Mouse (Mus musculus): ENCODE measurements around the gene Fgfr2. TPM values are rescaled to one million over a fixed set of nuclear protein-coding genes. Genes with fewer than 3 reads are reported as not detected.

The Fgfr2 gene
- polyA plus RNA-seq, 1 experiment from 2014 or later, result 17.2 TPM

GRCm38 (mm10) chr7:133056924-133057323 is 66.2 kb downstream of the Fgfr2 start:
- no peak overlapping the region for H3K4me3 ChIP-seq
- ATAC-seq (replicated peaks; ENCODE audit: insufficient number of reproducible peaks, insufficient read depth, low FRiP score, low read depth), result no peak
- H3K9ac ChIP-seq, result no peak overlapping the region
- H3K36me3 ChIP-seq, result no peaks in the 10 kb centered on the region
- H3K27ac ChIP-seq, result no peak overlapping the region
- no peaks in the 10 kb centered on the region for H3K27me3 ChIP-seq
- peaks cover 58% of the 10 kb centered on the region for H3K4me1 ChIP-seq (replicated peaks)
- 90% methylated on average over 8 of the region's 8 CpGs for WGBS
- no peak overlapping the region for H3K4me2 ChIP-seq
- H3K9me3 ChIP-seq (replicated peaks), result no peaks in the 10 kb centered on the region

DNA sequence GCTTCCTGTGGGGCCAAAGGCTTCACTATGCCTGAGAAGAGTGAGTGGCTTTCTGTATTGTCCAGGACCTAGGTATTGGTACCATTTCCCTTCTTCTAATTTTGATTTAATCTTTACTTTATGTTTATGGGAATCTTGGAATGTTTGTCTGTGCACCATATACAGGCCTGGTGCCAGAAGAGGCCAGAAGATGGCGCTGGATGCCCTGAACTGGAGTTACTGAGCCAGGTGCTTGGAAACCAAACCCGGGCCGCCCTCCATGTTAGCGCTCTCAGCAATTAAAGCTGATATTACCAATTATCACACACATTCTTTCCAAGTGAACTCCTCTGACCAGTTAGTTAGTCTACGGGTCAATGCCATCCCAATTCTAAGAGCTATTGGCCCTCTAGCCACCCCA is 68.7 kb downstream of the Fgfr2 start:
- Histone ChIP-seq H3K4me3 (no peak overlapping the region), H3K4me1 (replicated peaks) (peaks cover 49% of the 10 kb centered on the region), H3K27ac (no peak overlapping the region), H3K9me3 (replicated peaks) (no peaks in the 10 kb centered on the region), H3K36me3 (no peaks in the 10 kb centered on the region), H3K27me3 (no peaks in the 10 kb centered on the region), H3K9ac (no peak overlapping the region), H3K4me2 (no peak overlapping the region)
- ATAC-seq (replicated peaks; ENCODE audit: insufficient number of reproducible peaks, insufficient read depth, low FRiP score, low read depth), result no peak
- WGBS, result 91% methylated on average over 5 of the region's 5 CpGs

DNA sequence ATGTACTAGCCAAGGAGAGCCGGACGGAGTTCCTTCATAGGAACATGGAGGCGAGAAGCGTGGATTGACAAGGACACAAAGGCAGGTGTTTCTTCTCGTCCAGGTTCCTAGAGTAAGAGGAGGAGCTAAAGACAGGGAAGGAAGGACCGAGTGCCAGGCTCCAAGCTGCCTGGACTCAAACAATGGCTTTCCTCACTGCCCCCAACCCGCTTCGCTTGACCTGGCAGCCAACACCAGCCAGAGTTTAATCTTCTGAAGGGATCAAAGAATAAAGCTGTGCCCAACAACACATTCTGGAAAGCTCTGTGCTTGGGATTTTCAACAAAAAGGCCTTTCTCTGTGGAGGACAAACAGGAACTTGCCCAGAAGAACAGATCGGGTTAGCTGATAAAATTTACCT is 69.4 kb downstream of the Fgfr2 start:
- Histone ChIP-seq H3K9ac (no peak overlapping the region), H3K4me3 (no peak overlapping the region), H3K36me3 (no peaks in the 10 kb centered on the region), H3K4me1 (replicated peaks) (peaks cover 44% of the 10 kb centered on the region), H3K27ac (no peak overlapping the region), H3K4me2 (no peak overlapping the region), H3K9me3 (replicated peaks) (no peaks in the 10 kb centered on the region), H3K27me3 (no peaks in the 10 kb centered on the region)
- no peak for ATAC-seq (replicated peaks; ENCODE audit: insufficient number of reproducible peaks, insufficient read depth, low FRiP score, low read depth)
- WGBS, result 83% methylated on average over 9 of the region's 9 CpGs

- H3K9ac ChIP-seq, result no peak overlapping the region
- peaks cover 41% of the 10 kb centered on the region for H3K4me1 ChIP-seq (replicated peaks)
- WGBS, result 51% methylated on average over 8 of the region's 8 CpGs
- H3K4me3 ChIP-seq, result no peak overlapping the region
- no peak overlapping the region for H3K4me2 ChIP-seq
- H3K9me3 ChIP-seq (replicated peaks), result no peaks in the 10 kb centered on the region
- no peaks in the 10 kb centered on the region for H3K36me3 ChIP-seq
- H3K27me3 ChIP-seq, result no peaks in the 10 kb centered on the region
- H3K27ac ChIP-seq, result peak overlapping the region; percentile 78
- peak; percentile 44; the same call in 1 of the 2 replicates for ATAC-seq (replicated peaks; ENCODE audit: insufficient number of reproducible peaks, insufficient read depth, low FRiP score, low read depth)
Measured at GRCm38 (mm10) chr7:133052819-133053218, 70.3 kb downstream of the Fgfr2 start.

- Histone ChIP-seq H3K27ac (no peak overlapping the region), H3K4me1 (replicated peaks) (peaks cover 39% of the 10 kb centered on the region), H3K9me3 (replicated peaks) (no peaks in the 10 kb centered on the region), H3K4me3 (no peak overlapping the region), H3K4me2 (no peak overlapping the region), H3K27me3 (no peaks in the 10 kb centered on the region), H3K9ac (no peak overlapping the region), H3K36me3 (no peaks in the 10 kb centered on the region)
- ATAC-seq (replicated peaks; ENCODE audit: insufficient number of reproducible peaks, insufficient read depth, low FRiP score, low read depth), result no peak
- WGBS, result 56% methylated on average over 6 of the region's 6 CpGs
Measured at GRCm38 (mm10) chr7:133050681-133051080, 72.5 kb downstream of the Fgfr2 start.

GRCm38 (mm10) chr7:133048085-133048630 is 75.0 kb downstream of the Fgfr2 start:
- WGBS, result 63% methylated on average over 3 of the region's 3 CpGs
- H3K27ac ChIP-seq, result no peak overlapping the region
- H3K9ac ChIP-seq, result no peak overlapping the region
- H3K4me3 ChIP-seq, result no peak overlapping the region
- no peak for ATAC-seq (replicated peaks; ENCODE audit: insufficient number of reproducible peaks, insufficient read depth, low FRiP score, low read depth)
- no peaks in the 10 kb centered on the region for H3K9me3 ChIP-seq (replicated peaks)
- H3K27me3 ChIP-seq, result no peaks in the 10 kb centered on the region
- no peaks in the 10 kb centered on the region for H3K36me3 ChIP-seq
- H3K4me2 ChIP-seq, result no peak overlapping the region
- peaks cover 33% of the 10 kb centered on the region for H3K4me1 ChIP-seq (replicated peaks)

DNA sequence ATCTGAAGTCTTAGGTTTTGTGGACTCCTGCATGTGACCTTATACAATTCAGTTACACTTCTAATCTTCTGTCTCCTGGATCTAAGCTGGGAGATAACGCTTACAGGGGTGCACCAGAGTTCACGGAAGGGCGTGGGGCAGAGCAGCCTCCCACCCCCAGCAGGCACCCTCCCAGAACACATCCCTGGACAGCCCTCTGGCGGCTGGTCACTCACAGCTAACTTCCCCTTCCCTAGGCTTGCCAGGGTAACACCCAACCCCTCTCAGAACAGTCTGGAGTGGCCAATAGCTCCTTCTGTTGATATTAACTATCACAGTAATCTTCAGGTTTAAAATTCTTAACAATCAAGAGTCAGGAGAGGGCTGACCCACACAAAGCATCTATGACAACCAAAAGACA is 75.9 kb downstream of the Fgfr2 start:
- Histone ChIP-seq H3K27me3 (no peaks in the 10 kb centered on the region), H3K9ac (no peak overlapping the region), H3K9me3 (replicated peaks) (no peaks in the 10 kb centered on the region), H3K27ac (no peak overlapping the region), H3K4me2 (no peak overlapping the region), H3K36me3 (no peaks in the 10 kb centered on the region), H3K4me1 (replicated peaks) (peaks cover 32% of the 10 kb centered on the region), H3K4me3 (no peak overlapping the region)
- WGBS, result 61% methylated on average over 4 of the region's 4 CpGs
- no peak for ATAC-seq (replicated peaks; ENCODE audit: insufficient number of reproducible peaks, insufficient read depth, low FRiP score, low read depth)

DNA sequence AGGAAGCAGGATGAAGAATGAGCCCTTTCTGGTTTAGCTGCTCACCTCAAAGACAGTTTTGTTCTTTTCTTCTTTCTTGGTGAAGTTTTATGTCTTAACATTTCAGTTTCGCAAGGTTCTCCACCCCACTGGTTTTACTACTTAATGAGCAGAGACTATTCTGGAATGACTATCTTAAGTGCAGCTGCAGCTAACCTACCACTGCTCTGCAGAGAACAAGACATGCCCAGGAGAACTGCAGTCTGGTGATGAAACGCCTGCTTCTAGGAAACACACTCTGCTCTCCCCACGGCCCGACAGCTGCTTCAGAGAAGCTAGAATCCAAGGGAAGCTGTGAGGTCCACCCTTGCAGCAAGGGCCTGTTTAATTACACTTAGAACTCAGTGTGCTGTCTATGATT is 78.4 kb downstream of the Fgfr2 start:
- H3K27me3 ChIP-seq, result no peaks in the 10 kb centered on the region
- H3K9me3 ChIP-seq (replicated peaks), result no peaks in the 10 kb centered on the region
- H3K4me3 ChIP-seq, result no peak overlapping the region
- no peak overlapping the region for H3K27ac ChIP-seq
- peaks cover 52% of the 10 kb centered on the region for H3K4me1 ChIP-seq (replicated peaks)
- no peak overlapping the region for H3K9ac ChIP-seq
- ATAC-seq (replicated peaks; ENCODE audit: insufficient number of reproducible peaks, insufficient read depth, low FRiP score, low read depth), result no peak
- H3K4me2 ChIP-seq, result no peak overlapping the region
- H3K36me3 ChIP-seq, result no peaks in the 10 kb centered on the region
- 59% methylated on average over 4 of the region's 4 CpGs for WGBS

DNA sequence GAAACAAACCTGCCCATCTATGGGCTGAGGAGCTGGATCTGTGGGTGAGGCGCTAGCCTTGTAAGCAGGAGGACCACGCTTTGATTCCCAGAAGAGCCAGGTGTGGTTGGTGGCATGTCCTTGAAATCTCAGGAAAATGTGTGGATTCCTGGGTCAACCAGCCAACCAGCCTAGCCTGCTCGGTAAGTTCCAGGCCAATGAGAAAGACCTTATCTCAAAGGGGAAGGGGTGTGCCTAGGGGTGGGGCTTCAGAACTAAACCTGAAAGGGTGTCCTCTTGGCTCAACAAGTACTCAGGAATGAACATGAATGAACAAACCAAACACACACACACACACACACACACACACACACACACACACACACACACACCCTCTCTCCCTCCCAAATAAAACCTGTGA is 81.4 kb downstream of the Fgfr2 start:
- 65% methylated on average over 3 of the region's 3 CpGs for WGBS
- H3K4me3 ChIP-seq, result no peak overlapping the region
- no peaks in the 10 kb centered on the region for H3K36me3 ChIP-seq
- no peaks in the 10 kb centered on the region for H3K9me3 ChIP-seq (replicated peaks)
- no peaks in the 10 kb centered on the region for H3K27me3 ChIP-seq
- H3K27ac ChIP-seq, result peak overlapping the region; percentile 70
- H3K4me1 ChIP-seq (replicated peaks), result peaks cover 57% of the 10 kb centered on the region
- H3K9ac ChIP-seq, result no peak overlapping the region
- no peak overlapping the region for H3K4me2 ChIP-seq
- no peak for ATAC-seq (replicated peaks; ENCODE audit: insufficient number of reproducible peaks, insufficient read depth, low FRiP score, low read depth)

GRCm38 (mm10) chr7:133040688-133041345 is 82.3 kb downstream of the Fgfr2 start:
- no peaks in the 10 kb centered on the region for H3K9me3 ChIP-seq (replicated peaks)
- no peaks in the 10 kb centered on the region for H3K27me3 ChIP-seq
- 45% methylated on average over 3 of the region's 3 CpGs for WGBS
- peak overlapping the region; percentile 9; the same call in 1 of the 2 replicates for H3K4me2 ChIP-seq
- ATAC-seq (replicated peaks; ENCODE audit: insufficient number of reproducible peaks, insufficient read depth, low FRiP score, low read depth), result peak; percentile 36; the same call in 1 of the 2 replicates
- peaks cover 67% of the 10 kb centered on the region for H3K4me1 ChIP-seq (replicated peaks)
- no peak overlapping the region for H3K4me3 ChIP-seq
- H3K36me3 ChIP-seq, result no peaks in the 10 kb centered on the region
- H3K9ac ChIP-seq, result no peak overlapping the region
- peak overlapping the region; percentile 70 for H3K27ac ChIP-seq

DNA sequence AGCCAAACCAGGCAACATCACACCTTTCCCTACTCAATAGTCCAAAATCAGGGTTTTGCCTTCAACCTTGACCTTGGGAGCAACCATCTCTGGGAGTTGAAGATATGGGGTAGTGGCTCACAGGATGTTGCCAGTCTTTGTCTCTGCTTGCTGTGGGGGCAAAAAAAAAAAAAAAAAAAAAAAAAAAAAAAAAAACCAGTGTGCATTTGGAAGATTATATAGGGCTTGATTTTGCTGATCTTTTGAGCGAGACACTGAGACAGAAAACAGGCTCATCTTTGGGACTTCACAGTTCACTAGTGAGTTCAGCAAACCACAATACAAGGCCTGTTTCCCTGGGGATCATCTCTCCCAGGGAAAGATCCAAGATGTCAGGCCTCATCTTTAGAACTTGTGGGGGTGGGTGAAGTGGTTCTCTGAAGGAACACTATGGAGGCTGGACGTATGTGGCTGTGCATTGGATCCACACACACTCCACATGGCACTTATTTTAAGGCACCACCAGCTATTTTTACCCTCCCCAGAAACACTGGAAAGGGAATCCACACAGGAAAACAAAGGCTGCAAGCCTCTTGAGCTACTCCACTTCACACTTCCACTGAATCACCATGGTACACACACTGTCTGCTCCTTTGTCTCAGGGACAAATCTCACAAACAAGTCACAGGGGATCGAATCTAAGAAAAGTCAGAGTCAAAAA is 83.4 kb downstream of the Fgfr2 start:
- Histone ChIP-seq H3K4me2 (no peak overlapping the region), H3K27ac (peak overlapping the region; percentile 70), H3K4me3 (no peak overlapping the region), H3K4me1 (replicated peaks) (peaks cover 78% of the 10 kb centered on the region), H3K36me3 (no peaks in the 10 kb centered on the region), H3K9me3 (replicated peaks) (no peaks in the 10 kb centered on the region), H3K9ac (no peak overlapping the region), H3K27me3 (no peaks in the 10 kb centered on the region)
- 63% methylated on average over 3 of the region's 3 CpGs for WGBS
- no peak for ATAC-seq (replicated peaks; ENCODE audit: insufficient number of reproducible peaks, insufficient read depth, low FRiP score, low read depth)
